Mouse (Mus musculus): ENCODE measurements at regions not wholly inside any gene's neighbourhood (a gene's known extent, or its start where the extent isn't known, plus 50 kb on each side); places are given as distances from the start of the nearest gene placed in this dataset.
A peak's percentile ranks its signal among the peaks of the same experiment; 100 is the strongest.

GRCm38 (mm10) chr10:16751546-16751945 is 971.5 kb upstream of the Cited2 start:
- no peak for DNase-seq

DNA sequence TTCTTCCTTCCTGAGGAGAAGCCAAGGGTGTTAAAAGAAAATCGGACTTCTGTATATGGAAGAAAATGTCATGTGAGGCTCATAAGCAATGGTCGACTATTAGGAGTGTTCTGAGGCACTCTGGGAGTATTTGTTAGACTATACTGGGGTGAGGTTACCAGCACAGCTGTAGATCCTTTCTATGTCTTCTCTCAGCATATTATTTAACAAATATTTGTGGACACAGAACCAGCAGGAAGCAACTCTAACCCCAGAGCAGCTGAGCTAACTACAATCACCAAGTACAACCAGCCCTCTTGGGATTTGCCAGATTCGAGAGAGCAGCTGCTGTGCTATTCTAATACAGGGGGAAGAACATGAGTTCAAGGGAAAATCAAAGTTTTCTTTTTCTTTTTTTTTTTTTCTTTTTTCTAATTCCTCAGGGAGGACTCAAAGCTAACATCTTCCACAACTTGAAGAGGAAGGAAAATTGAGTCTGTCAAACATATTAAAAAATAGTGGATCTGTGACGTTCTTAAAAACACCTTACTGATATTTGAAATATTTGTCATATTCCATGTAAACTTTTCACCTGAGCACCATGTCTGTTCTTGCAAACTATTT is 933.3 kb upstream of the Cited2 start:
- no peak for DNase-seq

- DNase-seq: no peak
These were observed 919.0 kb upstream of the Cited2 start for GRCm38 (mm10) chr10:16803978-16804377.

- DNase-seq: no peak
These were observed 912.3 kb upstream of the Cited2 start for GRCm38 (mm10) chr10:16810716-16811115.

DNA sequence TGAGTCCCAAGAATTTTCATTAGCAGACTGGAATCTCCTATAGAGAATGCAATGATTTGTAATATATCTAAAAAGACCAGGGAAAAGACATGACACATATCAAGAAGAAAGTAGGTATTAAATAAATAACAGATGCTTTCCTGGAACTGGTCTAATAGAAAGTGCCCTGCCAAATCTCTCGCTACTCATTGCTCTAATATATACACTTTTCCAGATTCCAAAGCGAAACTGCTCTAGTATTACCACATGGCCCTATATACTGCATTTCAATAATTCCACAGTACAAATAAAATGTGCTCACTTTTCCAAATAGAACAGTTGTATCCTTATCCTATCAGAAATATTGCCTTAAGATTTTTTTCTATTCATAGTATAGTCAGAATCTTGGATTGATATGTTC is 909.0 kb upstream of the Cited2 start:
- DNase-seq: no peak

GRCm38 (mm10) chr10:16861534-16861933 is 861.5 kb upstream of the Cited2 start:
- no peak for DNase-seq

- no peak for DNase-seq
These were observed 856.1 kb upstream of the Cited2 start for GRCm38 (mm10) chr10:16866914-16867313.

- DNase-seq: no peak
These were observed 848.9 kb upstream of the Cited2 start for GRCm38 (mm10) chr10:16874131-16874530.

GRCm38 (mm10) chr10:16878197-16878596 is 844.8 kb upstream of the Cited2 start:
- DNase-seq: no peak

- DNase-seq: no peak
These were observed 829.7 kb upstream of the Cited2 start for GRCm38 (mm10) chr10:16893316-16893715.

DNA sequence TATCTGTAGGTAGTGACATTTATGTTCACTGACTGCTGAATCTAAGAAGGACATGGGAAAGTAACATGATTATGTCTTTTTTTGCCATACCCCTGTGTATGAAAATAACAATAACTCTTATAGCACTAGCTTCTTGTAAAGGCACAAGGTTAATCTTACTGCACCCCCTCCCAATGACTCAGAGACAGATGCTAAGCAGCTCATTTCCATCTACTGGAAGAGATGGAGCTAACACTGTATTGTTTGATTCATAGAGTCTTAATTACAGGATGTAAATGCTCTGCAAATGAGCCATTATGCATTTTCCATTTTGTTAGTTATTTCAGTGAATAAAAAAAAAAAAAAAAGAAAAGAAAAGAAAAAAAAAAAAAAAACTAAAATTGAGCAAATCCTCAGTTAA is 827.7 kb upstream of the Cited2 start:
- no peak for DNase-seq

DNA sequence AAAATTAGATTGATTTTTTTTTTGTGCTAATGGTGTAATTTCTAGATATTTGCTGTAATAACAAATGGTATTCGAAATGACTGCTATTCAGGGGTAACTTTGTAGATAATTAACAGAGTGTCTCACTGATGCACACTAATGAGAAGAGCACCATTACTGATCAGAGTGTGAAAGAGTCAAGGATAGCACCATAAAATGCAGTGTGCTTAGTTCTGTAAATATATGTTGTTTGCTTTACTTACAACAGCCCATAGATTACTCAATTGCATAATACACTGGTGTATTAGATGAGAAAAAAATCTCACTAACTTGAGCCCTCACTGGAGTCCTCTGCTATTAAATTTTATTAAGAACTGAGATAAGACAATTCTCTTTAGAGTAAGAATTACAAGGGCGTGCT is 800.1 kb upstream of the Cited2 start:
- no peak for DNase-seq

DNA sequence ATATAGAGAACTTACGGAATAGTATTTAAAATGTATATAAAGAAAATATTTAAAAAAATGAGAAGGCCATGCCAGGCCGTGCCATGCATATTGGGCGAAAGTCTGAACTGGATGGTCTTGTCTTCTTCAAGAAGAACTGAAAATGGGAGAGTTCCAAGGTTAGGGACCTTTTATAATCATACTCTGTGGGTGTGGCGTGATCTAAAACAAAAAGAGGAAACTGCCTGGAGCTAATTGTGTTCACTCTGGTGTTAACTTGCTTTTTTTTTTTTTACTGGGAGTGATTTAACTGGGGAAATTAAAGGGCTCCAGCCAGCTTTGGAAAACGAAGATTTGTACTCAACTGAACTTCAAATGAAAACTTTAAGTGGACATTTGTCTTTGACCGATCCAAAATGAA is 799.2 kb upstream of the Cited2 start:
- DNase-seq: no peak

- no peak for DNase-seq
These were observed 785.3 kb upstream of the Cited2 start for GRCm38 (mm10) chr10:16937705-16938104.

- DNase-seq: no peak
These were observed 771.4 kb upstream of the Cited2 start for GRCm38 (mm10) chr10:16951636-16952035.

GRCm38 (mm10) chr10:16960971-16961370 is 762.0 kb upstream of the Cited2 start:
- no peak for DNase-seq

- no peak for DNase-seq
These were observed 760.6 kb upstream of the Cited2 start for GRCm38 (mm10) chr10:16962463-16962862.

DNA sequence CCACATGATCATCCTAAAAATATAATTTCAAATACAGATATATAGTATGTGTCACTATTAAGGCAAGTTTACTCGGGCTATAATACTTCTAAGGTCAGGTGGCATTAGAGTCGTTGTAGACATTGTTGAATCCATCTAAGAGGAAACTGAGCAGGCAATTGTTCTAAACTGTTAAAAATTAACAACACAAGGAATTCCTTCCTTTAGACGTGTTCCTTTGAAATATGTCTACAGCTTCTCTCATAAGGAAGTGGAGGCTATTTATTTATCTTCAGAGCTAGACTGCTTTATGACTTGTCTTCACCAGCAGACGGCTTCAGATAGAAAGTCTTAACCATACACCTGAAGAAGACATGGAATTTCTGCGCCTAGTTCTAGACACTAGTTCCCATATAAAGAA is 744.2 kb upstream of the Cited2 start:
- no peak for DNase-seq

GRCm38 (mm10) chr10:16990227-16990626 is 732.8 kb upstream of the Cited2 start:
- peak; percentile 25 for DNase-seq

DNA sequence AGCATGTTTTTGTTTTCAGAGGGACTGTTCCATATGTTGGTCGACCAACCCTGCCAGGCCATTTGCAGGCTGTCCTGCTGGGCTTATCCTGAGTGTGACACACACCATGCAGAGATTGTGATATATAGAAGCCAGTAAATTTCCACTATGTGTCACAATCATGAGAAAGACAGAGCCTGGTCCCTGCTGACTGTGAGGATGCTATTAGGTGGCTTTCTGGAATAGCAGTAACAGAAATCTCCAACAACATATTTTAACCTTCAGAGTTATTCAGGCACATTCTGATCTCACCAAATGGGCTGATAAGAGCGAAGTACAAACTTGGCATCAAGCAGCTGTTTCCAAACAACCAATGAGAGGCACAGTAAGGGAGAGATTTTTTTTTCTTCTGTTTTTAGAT is 729.2 kb upstream of the Cited2 start:
- peak; percentile 6 for DNase-seq

DNA sequence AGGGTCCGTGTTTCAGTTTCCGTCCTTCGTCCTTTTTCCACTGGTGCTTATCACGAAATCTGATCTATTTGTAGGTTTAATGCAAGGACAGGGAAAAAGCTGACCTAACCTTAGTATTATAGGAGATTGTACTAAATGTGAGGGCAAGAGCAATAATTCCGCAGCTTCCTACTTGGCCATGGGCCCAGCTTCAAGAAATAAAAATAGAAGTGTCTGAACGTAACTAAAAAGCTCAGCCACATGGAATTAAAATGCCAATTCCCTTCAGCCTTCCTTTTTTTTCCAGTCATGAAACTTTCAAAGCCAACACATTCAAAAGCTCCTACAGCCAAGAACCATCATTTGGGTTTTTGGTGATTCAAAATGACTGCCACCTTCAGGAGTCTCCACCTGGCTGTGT is 728.5 kb upstream of the Cited2 start:
- DNase-seq: peak; percentile 14

DNA sequence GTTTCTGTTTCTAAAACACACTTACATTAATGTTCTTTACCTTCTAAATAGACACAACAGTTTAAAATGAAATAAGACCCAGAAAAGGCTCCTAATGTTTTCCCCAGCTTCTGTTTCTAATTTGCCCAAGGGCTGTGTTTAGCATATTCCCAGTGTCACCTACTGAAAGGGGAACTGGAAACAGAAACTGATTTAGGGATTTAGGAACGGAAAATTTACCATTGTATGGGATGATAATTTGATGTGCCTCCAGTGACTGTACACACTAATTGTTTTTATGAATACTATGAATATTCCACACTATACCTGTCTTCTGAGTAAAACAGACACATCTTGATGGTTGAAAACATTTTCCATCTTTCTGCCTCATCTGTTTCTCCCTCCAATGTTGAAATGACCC is 728.0 kb upstream of the Cited2 start:
- no peak for DNase-seq

GRCm38 (mm10) chr10:16996820-16997466 is 726.1 kb upstream of the Cited2 start:
- no peak for DNase-seq

DNA sequence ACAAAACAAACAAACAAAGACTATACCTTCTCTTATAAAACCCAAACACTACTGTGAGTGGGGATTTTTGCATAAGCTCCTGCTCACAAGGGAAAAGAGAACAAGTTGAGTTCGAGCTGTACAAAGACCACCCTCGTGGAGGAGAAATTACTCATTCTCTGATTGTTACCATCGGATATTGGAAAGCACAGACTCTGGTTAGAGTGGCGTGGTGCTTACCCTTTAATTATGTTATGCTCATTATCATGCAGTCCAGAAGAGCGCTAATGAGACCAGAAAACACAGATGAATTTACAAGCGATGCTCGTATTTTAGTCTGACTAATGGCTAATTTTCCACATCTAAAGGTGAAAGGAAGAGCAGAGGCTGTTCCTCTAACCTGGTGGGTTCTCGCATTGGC is 721.7 kb upstream of the Cited2 start:
- no peak for DNase-seq

All from adrenal gland, postnatal 14 days (tissue).